In the genomic region with DNA sequence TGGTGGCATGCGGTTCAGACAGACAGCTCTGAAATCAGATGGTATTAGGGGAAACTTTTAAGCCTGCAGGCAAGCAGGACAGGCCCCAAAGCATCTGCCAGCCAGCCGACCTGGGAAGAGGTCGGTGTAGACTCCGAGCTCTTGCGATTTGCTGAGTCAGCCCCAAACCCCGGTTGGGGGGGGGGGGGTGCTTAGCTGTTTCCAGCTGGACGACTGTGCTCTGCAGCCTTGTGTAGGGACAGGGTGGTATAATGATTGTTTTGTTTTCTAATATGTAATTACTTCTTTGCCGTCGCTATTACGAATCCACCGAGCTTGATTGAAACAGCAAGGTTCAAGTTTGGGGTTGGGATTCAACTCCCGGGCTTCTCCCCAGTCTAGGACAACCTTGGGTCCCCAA, we compare ENCODE assay signal across 17 mouse cellular contexts. TPM values are rescaled to one million over a fixed set of nuclear protein-coding genes. Genes with fewer than 3 reads are reported as not detected.
DNase-seq lines count a peak whose midpoint lies in the region; ATAC-seq and TF ChIP-seq lines count a peak whose summit lies in the region.
"Had no signal": no experiment of that assay in that cellular context is flagged by ENCODE, and none has a peak within 500 bp of the region (broad histone marks: within the 10 kb centered on the region; RNA-seq: fewer than 3 reads in every experiment).

No protein-coding gene starts in this region.

- H3K9me3 ChIP-seq in hindbrain, embryonic 10.5 days, result no peaks in the 10 kb centered on the region
- no peaks in the 10 kb centered on the region for H3K9me3 ChIP-seq in hindbrain, embryonic 14.5 days (ENCODE audit: control insufficient read depth, low read length)
- H3K9me3 ChIP-seq in midbrain, embryonic 11.5 days (ENCODE audit: control insufficient read depth, low read length), result no peaks in the 10 kb centered on the region
- no peaks in the 10 kb centered on the region for H3K9me3 ChIP-seq in midbrain, embryonic 15.5 days
- H3K9me3 ChIP-seq in ES-E14 (ENCODE audit: control insufficient read depth, insufficient read depth, low read depth, low read length), result no peaks in the 10 kb centered on the region
- H3K9me3 ChIP-seq in embryonic facial prominence, embryonic 10.5 days, result no peaks in the 10 kb centered on the region
- H3K9me3 ChIP-seq: forebrain, embryonic 15.5 days had no signal

- H3K27me3 ChIP-seq in hindbrain, embryonic 10.5 days (ENCODE audit: insufficient read depth, poor library complexity, severe bottlenecking), result peaks cover 97% of the 10 kb centered on the region
- peaks cover 71% of the 10 kb centered on the region for H3K27me3 ChIP-seq in hindbrain, embryonic 14.5 days (ENCODE audit: control insufficient read depth, insufficient read depth, low read length)
- H3K27me3 ChIP-seq in midbrain, embryonic 11.5 days (ENCODE audit: control insufficient read depth, insufficient read depth, low read length), result peaks cover 72% of the 10 kb centered on the region
- peaks cover 74% of the 10 kb centered on the region for H3K27me3 ChIP-seq in midbrain, embryonic 15.5 days (replicated peaks)
- H3K27me3 ChIP-seq in embryonic facial prominence, embryonic 10.5 days (replicated peaks; ENCODE audit: low read depth, poor library complexity, severe bottlenecking), result peaks cover 90% of the 10 kb centered on the region
- H3K27me3 ChIP-seq: CH12.LX had no signal

- no peak overlapping the region for H3K4me2 ChIP-seq in hindbrain, embryonic 14.5 days (replicated peaks)
- H3K4me2 ChIP-seq in midbrain, embryonic 11.5 days, result no peak overlapping the region
- no peak overlapping the region for H3K4me2 ChIP-seq in midbrain, embryonic 15.5 days
- H3K4me2 ChIP-seq: forebrain, embryonic 15.5 days had no signal

- WGBS in hindbrain, embryonic 10.5 days, result 4% methylated on average over 12 of the region's 12 CpGs
- 4% methylated on average over 12 of the region's 12 CpGs for WGBS in hindbrain, embryonic 14.5 days
- WGBS in midbrain, embryonic 11.5 days, result 3% methylated on average over 12 of the region's 12 CpGs
- 4% methylated on average over 12 of the region's 12 CpGs for WGBS in midbrain, embryonic 15.5 days
- WGBS in embryonic facial prominence, embryonic 10.5 days, result 4% methylated on average over 12 of the region's 12 CpGs

- no peaks in the 10 kb centered on the region for H3K36me3 ChIP-seq in hindbrain, embryonic 10.5 days
- no peaks in the 10 kb centered on the region for H3K36me3 ChIP-seq in hindbrain, embryonic 14.5 days (replicated peaks; ENCODE audit: control insufficient read depth, insufficient read depth)
- H3K36me3 ChIP-seq in midbrain, embryonic 11.5 days (ENCODE audit: control insufficient read depth, insufficient read depth, low read length), result no peaks in the 10 kb centered on the region
- no peaks in the 10 kb centered on the region for H3K36me3 ChIP-seq in midbrain, embryonic 15.5 days (replicated peaks)
- H3K36me3 ChIP-seq in ES-E14 (ENCODE audit: control insufficient read depth, insufficient read depth, low read length, poor library complexity, severe bottlenecking), result no peaks in the 10 kb centered on the region
- H3K36me3 ChIP-seq in embryonic facial prominence, embryonic 10.5 days (replicated peaks), result no peaks in the 10 kb centered on the region
- H3K36me3 ChIP-seq: forebrain, embryonic 15.5 days had no signal

- no peak for ATAC-seq in hindbrain, embryonic 14.5 days (ENCODE audit: low FRiP score)
- ATAC-seq in midbrain, embryonic 11.5 days (ENCODE audit: low FRiP score), result no peak
- ATAC-seq in midbrain, embryonic 15.5 days (replicated peaks), result no peak
- ATAC-seq: forebrain, embryonic 15.5 days; hindbrain, embryonic 16.5 days had no signal

- H3K4me3 ChIP-seq in hindbrain, embryonic 10.5 days, result no peak overlapping the region
- no peak overlapping the region for H3K4me3 ChIP-seq in hindbrain, embryonic 14.5 days (replicated peaks; ENCODE audit: low read length)
- H3K4me3 ChIP-seq in midbrain, embryonic 11.5 days (ENCODE audit: low read depth, low read length), result no peak overlapping the region
- no peak overlapping the region for H3K4me3 ChIP-seq in midbrain, embryonic 15.5 days
- H3K4me3 ChIP-seq in ES-E14 (ENCODE audit: insufficient read depth in 1 of 2, low read depth in 1 of 2, low read length in 2 of 2, poor library complexity in 1 of 2, severe bottlenecking in 1 of 2), result no peak overlapping the region
- no peak overlapping the region for H3K4me3 ChIP-seq in embryonic facial prominence, embryonic 10.5 days
- H3K4me3 ChIP-seq: forebrain, embryonic 15.5 days had no signal

- H3K27ac ChIP-seq in hindbrain, embryonic 10.5 days, result no peak overlapping the region
- no peak overlapping the region for H3K27ac ChIP-seq in hindbrain, embryonic 14.5 days
- H3K27ac ChIP-seq in midbrain, embryonic 11.5 days (ENCODE audit: low read depth, low read length), result no peak overlapping the region
- no peak overlapping the region for H3K27ac ChIP-seq in midbrain, embryonic 15.5 days
- no peak overlapping the region for H3K27ac ChIP-seq in ES-E14 (ENCODE audit: insufficient read depth, low read depth, low read length, poor library complexity, severe bottlenecking)
- H3K27ac ChIP-seq in embryonic facial prominence, embryonic 10.5 days (replicated peaks), result no peak overlapping the region
- H3K27ac ChIP-seq: forebrain, embryonic 15.5 days had no signal

- in situ Hi-C loops in ES-E14 (cut with MboI; ENCODE audit: low sequenced_read_pairs in 2 of 2, unreplicated experiment in 2 of 2), result no loop called here

- H3K9ac ChIP-seq in hindbrain, embryonic 14.5 days, result no peak overlapping the region
- no peak overlapping the region for H3K9ac ChIP-seq in midbrain, embryonic 11.5 days (ENCODE audit: low read length)
- no peak overlapping the region for H3K9ac ChIP-seq in midbrain, embryonic 15.5 days
- H3K9ac ChIP-seq in ES-E14 (ENCODE audit: insufficient read depth, low read depth, low read length, poor library complexity, severe bottlenecking), result no peak overlapping the region
- H3K9ac ChIP-seq: forebrain, embryonic 15.5 days had no signal

- H3K4me1 ChIP-seq in hindbrain, embryonic 10.5 days (replicated peaks), result peaks cover 26% of the 10 kb centered on the region
- H3K4me1 ChIP-seq in hindbrain, embryonic 14.5 days (replicated peaks; ENCODE audit: control insufficient read depth, insufficient read depth, low read length), result peaks cover 4% of the 10 kb centered on the region; the same call in 1 of the 2 replicates
- peaks cover 9% of the 10 kb centered on the region for H3K4me1 ChIP-seq in midbrain, embryonic 11.5 days (ENCODE audit: control insufficient read depth, insufficient read depth, low read length)
- peaks cover 19% of the 10 kb centered on the region for H3K4me1 ChIP-seq in midbrain, embryonic 15.5 days
- H3K4me1 ChIP-seq in ES-E14 (ENCODE audit: control insufficient read depth in 2 of 2, insufficient read depth in 2 of 2, low read length in 2 of 2, poor library complexity in 1 of 2), result 0 out of 4 replicates have a peak, but pooled peaks cover 0 to 2% of the 10 kb centered on the region in 2 experiments
- peaks cover 56% of the 10 kb centered on the region for H3K4me1 ChIP-seq in embryonic facial prominence, embryonic 10.5 days

- DNase-seq in hindbrain, embryonic 10.5 days (ENCODE audit: low spot score), result peak; percentile 25
- no peak for DNase-seq in hindbrain, embryonic 14.5 days (ENCODE audit: low spot score)
- DNase-seq in midbrain, embryonic 11.5 days (ENCODE audit: low spot score, missing footprints), result peak; percentile 88
- DNase-seq in ES-E14 (ENCODE audit: low read depth, low spot score), result no peak
- DNase-seq in embryonic facial prominence, embryonic 10.5 days (ENCODE audit: low spot score), result peak; percentile 58
- DNase-seq in ovary, postnatal 36 days (ENCODE audit: low spot score), result no peak
- DNase-seq: adrenal gland, adult 8-10 months; cerebellum, adult 11 months; cerebellum, adult 8-10 months; cerebellum, postnatal 14 days; gastrocnemius, postnatal 36 days; heart, postnatal 10 days had no signal

TF ChIP-seq in ES-E14, 5 proteins besides CTCF, POLR2A, EP300 and RAD21:
- TF ChIP-seq MAFK (IDR thresholded peaks at IDR 0.05; ENCODE audit: insufficient read depth, low read depth, low read length) (peak; percentile 90), HCFC1 (IDR thresholded peaks at IDR 0.05; ENCODE audit: borderline replicate concordance, insufficient read depth, low read length) (no peak)

RNA-seq across cellular contexts. Expression of a gene that starts 36.5 kb away (rescaled TPM):
- polyA plus RNA-seq in hindbrain, embryonic 10.5 days (2016; fragmentation: Nextera tagmentation; extraction: Ambion mirVana), result 6.7 and 13.8 TPM in 2 replicates
- 9.6 and 10.5 TPM in 2 replicates for polyA plus RNA-seq in hindbrain, embryonic 14.5 days (2014; fragmentation: Nextera tagmentation; extraction: Ambion mirVana)
- polyA plus RNA-seq in midbrain, embryonic 11.5 days (2014; fragmentation: Nextera tagmentation; extraction: Ambion mirVana), result 3.0 and 4.7 TPM in 2 replicates
- 4.1 and 5.5 TPM in 2 replicates for polyA plus RNA-seq in midbrain, embryonic 15.5 days (2015; fragmentation: Nextera tagmentation; extraction: Ambion mirVana)
- total RNA-seq in ES-E14 (2012; rRNA removed), result 0.16 and 0.27 TPM in 2 replicates
- 8.3 and 8.5 TPM in 2 replicates for polyA plus RNA-seq in embryonic facial prominence, embryonic 10.5 days (2016; fragmentation: Nextera tagmentation; extraction: Ambion mirVana)
- total RNA-seq: CH12.LX; gastrocnemius, postnatal 36 days; hematopoietic stem cell, adult 5-6 weeks had no signal

Comparison
In these comparisons a context has a peak if more than half of its experiments do, and no peak if none do; other contexts are left out.
1. DNase-seq: peak in hindbrain, embryonic 10.5 days (single experiment), midbrain, embryonic 11.5 days (single experiment) and embryonic facial prominence, embryonic 10.5 days (single experiment); none in hindbrain, embryonic 14.5 days (single experiment), ES-E14 (single experiment) and ovary, postnatal 36 days (single experiment).